Mouse (Mus musculus) spleen, postnatal 10 days (tissue): ENCODE measurements at regions not wholly inside any gene's neighbourhood (a gene's known extent, or its start where the extent isn't known, plus 50 kb on each side); places are given as distances from the start of the nearest gene placed in this dataset.

ENCODE experiments used
- DNase-seq, 2 experiments: peaks; one replicate each; pipeline ENCODE4 v3.0.0; 2021 to 2022; ENCODE audit warnings: low spot score in 2 of 2

- no peak for DNase-seq
Observed at GRCm38 (mm10) chr6:89256630-89257292, 105.7 kb downstream of the Plxna1 start.

DNA sequence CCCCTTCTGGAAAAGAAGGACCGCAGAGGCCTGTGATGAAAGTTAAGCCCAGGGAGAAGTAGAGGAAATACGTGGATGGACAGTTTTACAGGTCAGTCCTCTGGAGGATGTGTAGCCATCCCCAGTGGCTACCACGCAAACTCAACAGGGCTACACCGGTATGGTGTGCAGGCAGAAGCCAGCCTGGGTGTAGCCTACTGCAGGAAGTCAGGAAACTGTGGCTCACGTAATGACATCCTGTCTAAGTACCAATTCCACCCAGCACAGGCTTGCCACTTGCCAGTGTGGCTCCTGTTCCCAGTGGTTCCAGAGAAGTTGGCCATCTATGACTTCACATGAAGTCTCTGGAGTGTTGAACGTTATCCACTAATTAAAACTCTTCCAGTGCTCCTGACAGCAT is 105.0 kb downstream of the Plxna1 start:
- no peak for DNase-seq

DNA sequence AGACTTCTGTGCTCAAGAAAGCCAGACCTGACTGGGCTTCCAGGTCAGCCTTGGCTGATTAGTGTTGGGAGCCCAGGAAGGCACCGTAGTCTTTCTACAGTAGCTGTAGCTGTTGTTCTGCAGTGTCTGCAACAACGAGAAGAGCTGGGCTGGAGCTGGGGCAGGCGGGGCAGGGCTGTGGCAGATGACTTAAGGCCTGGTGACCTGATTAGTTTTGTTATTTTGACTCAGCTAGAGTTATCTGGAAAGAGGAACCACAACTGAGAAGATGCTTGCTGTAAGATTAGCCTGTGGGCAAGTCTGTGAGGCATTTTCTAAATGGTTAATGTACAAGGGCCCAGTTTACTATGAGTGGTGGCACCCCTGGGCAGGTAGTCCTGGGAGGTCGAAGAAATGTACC is 104.3 kb downstream of the Plxna1 start:
- DNase-seq, result peak in 1 of 2 experiments; percentile 29

DNA sequence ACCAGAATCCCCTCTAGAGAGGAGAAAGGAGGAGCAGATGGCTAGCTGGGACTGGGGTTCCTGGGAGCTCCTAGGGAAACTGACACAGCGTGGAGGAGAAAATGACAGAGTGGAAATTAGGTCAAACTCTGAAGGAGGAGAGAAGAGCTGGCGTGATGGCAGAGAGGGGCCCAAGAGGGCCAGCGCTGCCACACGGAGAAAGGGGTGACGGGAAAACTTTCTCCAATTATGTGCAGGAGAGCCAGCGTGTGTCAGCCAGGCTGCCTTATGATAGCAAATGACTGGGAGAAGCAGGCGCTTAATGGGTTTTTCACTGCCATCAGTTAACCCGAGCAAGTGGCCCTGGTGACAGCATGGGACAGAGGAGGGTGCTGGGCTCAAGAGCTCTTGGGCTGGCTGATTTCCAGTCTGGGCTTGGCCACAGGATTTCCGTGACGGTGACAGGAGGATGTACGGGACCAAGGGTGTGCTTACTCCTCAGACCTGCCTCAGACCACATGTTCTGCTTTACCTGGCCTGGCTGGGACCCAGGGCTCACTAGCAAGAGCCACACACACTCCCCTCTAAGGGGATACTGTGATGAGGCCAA is 102.9 kb downstream of the Plxna1 start:
- DNase-seq, result no peak

DNA sequence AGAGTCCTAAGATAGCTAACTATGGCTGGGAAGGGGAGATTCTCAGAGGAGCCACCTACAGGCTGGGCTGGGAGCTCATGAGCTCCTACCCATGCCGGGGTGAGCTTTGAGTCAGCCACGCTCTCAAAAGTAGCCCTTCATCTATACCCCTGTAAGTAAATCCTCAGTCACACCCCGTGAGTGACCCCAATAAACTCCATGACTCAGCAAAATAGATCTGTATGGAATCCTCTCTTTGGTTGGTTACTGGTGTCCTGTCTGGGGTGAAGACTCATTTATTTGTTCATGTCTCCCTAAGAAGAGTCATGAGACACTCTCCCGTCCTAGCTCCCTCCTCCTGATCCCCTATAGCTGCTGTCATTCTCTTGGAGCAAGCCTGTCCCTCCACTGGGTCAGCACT is 99.5 kb downstream of the Plxna1 start:
- DNase-seq, result no peak

- no peak for DNase-seq
Observed at GRCm38 (mm10) chr6:89265296-89265695, 97.1 kb downstream of the Plxna1 start.
